In the genomic region with DNA sequence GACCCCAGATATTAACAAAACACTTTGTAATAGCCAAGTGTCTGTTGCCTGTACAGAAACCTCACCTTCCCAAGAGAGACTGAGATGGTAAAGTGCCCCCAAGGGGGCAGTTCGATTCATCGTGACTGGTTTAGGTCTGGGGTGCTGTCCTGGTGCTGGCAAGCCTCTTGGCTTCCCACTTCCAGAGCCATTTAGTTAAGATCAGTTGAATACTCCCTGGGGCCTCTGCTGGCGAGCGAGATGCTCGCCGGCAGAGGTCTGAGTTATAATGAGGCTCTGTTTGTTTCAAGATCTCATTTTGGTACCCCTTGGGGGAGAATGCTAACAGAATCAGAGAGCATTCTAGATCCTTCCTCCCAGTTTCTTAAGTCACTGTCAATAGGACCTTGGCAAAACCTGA, we compare ENCODE assay signal across 23 mouse cellular contexts.
DNase-seq lines count a peak whose midpoint lies in the region; ATAC-seq and TF ChIP-seq lines count a peak whose summit lies in the region.
"Had no signal": no experiment of that assay in that cellular context is flagged by ENCODE, and none has a peak within 500 bp of the region (broad histone marks: within the 10 kb centered on the region; RNA-seq: fewer than 3 reads in every experiment).

No protein-coding gene starts in this region.

- no peak overlapping the region for H3K4me3 ChIP-seq in gastrocnemius, adult 2 months
- no peak overlapping the region for H3K4me3 ChIP-seq in heart, embryonic 11.5 days (ENCODE audit: low read depth, low read length)

- no peaks in the 10 kb centered on the region for H3K36me3 ChIP-seq in heart, embryonic 11.5 days (ENCODE audit: control insufficient read depth, insufficient read depth, low read length)
- H3K36me3 ChIP-seq: G1E had no signal

- 62% methylated on average over 6 of the region's 6 CpGs for WGBS in heart, embryonic 11.5 days (ENCODE audit: insufficient replicate concordance)

- H3K27ac ChIP-seq in gastrocnemius, adult 2 months, result no peak overlapping the region
- H3K27ac ChIP-seq in heart, embryonic 11.5 days (ENCODE audit: low read depth, low read length), result no peak overlapping the region
- H3K27ac ChIP-seq: hindbrain, embryonic 14.5 days; hindbrain, postnatal 0 days had no signal

- intact Hi-C loops in gastrocnemius, adult 2 months (cut with DNase I), result no loop called here
- intact Hi-C loops in heart, postnatal 25 days (cut with DNase I), result loop anchor here (5.0 kb wide), 1 partner anchor 107 kb away; no protein-coding TSS in a partner anchor
- intact Hi-C loops in gastrocnemius, postnatal 14 days (cut with DNase I; ENCODE audit: low total_unique reads), result no loop called here

- peaks cover 14% of the 10 kb centered on the region for H3K4me1 ChIP-seq in heart, embryonic 11.5 days (ENCODE audit: control insufficient read depth, insufficient read depth, low read length)

- peak; percentile 58 for DNase-seq in gastrocnemius, adult 2 months
- DNase-seq in gastrocnemius, postnatal 4 days (ENCODE audit: low spot score in 2 of 2), result no peak
- peak; percentile 9 for DNase-seq in heart, postnatal 25 days (ENCODE audit: low spot score)
- peak; percentile 32 for DNase-seq in gastrocnemius, postnatal 14 days
- peak; percentile 45 for DNase-seq in skeletal muscle tissue, adult 2 months (ENCODE audit: low read depth, low spot score)
- DNase-seq in lung, adult 18-20 months, result no peak
- DNase-seq: adrenal gland, postnatal 10 days; adrenal gland, postnatal 36 days; B cell, adult 2 months; cerebellum, adult 18-20 months; cerebellum, adult 9-10 months; cerebellum, postnatal 14 days; forebrain, postnatal 0 days; kidney, adult 18-20 months had no signal

- H3K9ac ChIP-seq in heart, embryonic 11.5 days (ENCODE audit: low read depth, low read length), result no peak overlapping the region
- H3K9ac ChIP-seq: forebrain, postnatal 0 days; hindbrain, embryonic 14.5 days had no signal

- no peak overlapping the region for H3K4me2 ChIP-seq in heart, embryonic 11.5 days
- H3K4me2 ChIP-seq: hindbrain, embryonic 14.5 days had no signal

- no peak for TF ChIP-seq CTCF in gastrocnemius, adult 2 months (IDR thresholded peaks at IDR 0.05)

- no peaks in the 10 kb centered on the region for H3K9me3 ChIP-seq in heart, embryonic 11.5 days (replicated peaks; ENCODE audit: control insufficient read depth, low read length)

- no peaks in the 10 kb centered on the region for H3K27me3 ChIP-seq in heart, embryonic 11.5 days (ENCODE audit: control insufficient read depth, insufficient read depth, low read length)
- H3K27me3 ChIP-seq: CH12.LX, Patski had no signal

- no peak for ATAC-seq in heart, embryonic 11.5 days (replicated peaks; ENCODE audit: insufficient number of reproducible peaks, low FRiP score, low TSS enrichment)
- ATAC-seq: forebrain, embryonic 14.5 days; forebrain, postnatal 0 days; hindbrain, postnatal 0 days; inflammation-experienced regulatory T-cells, adult 6 months; intestine, embryonic 16.5 days; Patski had no signal

Comparison
In these comparisons a context has a peak if more than half of its experiments do, and no peak if none do; other contexts are left out.
1. DNase-seq: peak in gastrocnemius, adult 2 months (single experiment), heart, postnatal 25 days (single experiment), gastrocnemius, postnatal 14 days (single experiment) and skeletal muscle tissue, adult 2 months (single experiment); none in gastrocnemius, postnatal 4 days (0 of 2) and lung, adult 18-20 months (0 of 2).